Mouse (Mus musculus): ENCODE results near the gene Abcc4.

GRCm38 (mm10) chr14:118563570-118563969, 142.4 kb downstream of the Abcc4 start:
- no peak for TF ChIP-seq POLR2A (IDR thresholded peaks at IDR 0.05; ENCODE audit: control insufficient read depth, low read depth, low read length)
- no peak for TF ChIP-seq CTCF (IDR thresholded peaks at IDR 0.05; ENCODE audit: control insufficient read depth, insufficient read depth, insufficient replicate concordance, low read depth, low read length)

Data from testis, adult 2 months (tissue).